In the genomic region with DNA sequence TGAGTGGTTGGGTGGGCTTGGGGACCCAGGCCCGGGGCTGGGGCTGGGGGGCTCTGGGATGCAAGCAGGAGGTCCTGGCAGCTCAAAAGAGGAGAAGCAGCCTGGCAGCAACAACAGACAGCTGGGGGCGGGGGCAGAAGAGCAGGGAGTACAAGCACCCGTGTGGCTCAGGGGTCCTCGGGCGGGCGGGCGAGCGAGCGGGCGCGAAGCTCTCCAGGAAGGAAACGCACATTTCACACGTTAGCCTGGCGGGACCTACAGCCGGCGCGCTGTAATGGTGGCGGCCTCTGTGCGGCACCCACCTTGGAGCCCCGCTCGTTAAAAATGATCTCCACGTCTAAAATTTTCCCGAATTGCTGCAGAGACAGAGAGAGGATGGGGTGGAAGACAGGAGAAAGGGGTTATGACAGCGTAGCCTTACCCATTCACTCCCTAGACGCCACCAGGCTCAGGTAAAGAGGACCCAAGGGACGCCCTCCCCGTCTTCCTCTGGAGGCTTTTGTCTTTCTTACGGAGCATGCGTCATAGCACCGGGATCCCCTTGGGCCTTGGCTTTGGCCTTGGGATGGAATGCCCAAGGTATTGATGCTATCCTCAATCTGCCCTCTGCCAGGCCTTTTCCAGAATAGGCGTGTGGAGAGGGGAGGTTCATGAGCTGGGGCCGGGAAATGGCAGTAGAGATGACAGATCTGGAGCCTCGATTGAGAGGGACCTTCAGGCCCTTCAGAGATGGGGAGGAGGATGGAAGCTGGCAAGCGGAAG, we compare ENCODE assay signal across 12 mouse cellular contexts. TPM values are rescaled to one million over a fixed set of nuclear protein-coding genes. Genes with fewer than 3 reads are reported as not detected.
DNase-seq lines count a peak whose midpoint lies in the region; ATAC-seq and TF ChIP-seq lines count a peak whose summit lies in the region.
"Had no signal": no experiment of that assay in that cellular context is flagged by ENCODE, and none has a peak within 500 bp of the region (broad histone marks: within the 10 kb centered on the region; RNA-seq: fewer than 3 reads in every experiment).

No protein-coding gene starts in this region.

- ATAC-seq in intestine, embryonic 14.5 days (replicated peaks; ENCODE audit: low FRiP score, low TSS enrichment, low read depth) = no peak
- no peak for ATAC-seq in intestine, embryonic 16.5 days
- ATAC-seq in stomach, embryonic 14.5 days (ENCODE audit: insufficient number of reproducible peaks, insufficient read depth, low FRiP score, low read depth) = no peak
- no peak for ATAC-seq in stomach, postnatal 0 days (ENCODE audit: low FRiP score, low TSS enrichment)
- no peak for ATAC-seq in neural tube, embryonic 15.5 days (ENCODE audit: low FRiP score)

- no peak overlapping the region for H3K27ac ChIP-seq in intestine, embryonic 14.5 days (ENCODE audit: low read depth)
- no peak overlapping the region for H3K27ac ChIP-seq in intestine, embryonic 16.5 days (ENCODE audit: low read length)
- no peak overlapping the region for H3K27ac ChIP-seq in stomach, embryonic 14.5 days (ENCODE audit: low read length)
- no peak overlapping the region for H3K27ac ChIP-seq in stomach, postnatal 0 days (replicated peaks)
- 0 out of 2 replicates have a peak overlapping the region, but pooled peaks have one; percentile 18 for H3K27ac ChIP-seq in neural tube, embryonic 15.5 days (replicated peaks)
- H3K27ac ChIP-seq: kidney, postnatal 0 days; liver, embryonic 15.5 days had no signal

- no peak overlapping the region for H3K4me3 ChIP-seq in intestine, embryonic 14.5 days (ENCODE audit: low read depth, low read length)
- no peak overlapping the region for H3K4me3 ChIP-seq in intestine, embryonic 16.5 days (ENCODE audit: low read length)
- no peak overlapping the region for H3K4me3 ChIP-seq in stomach, embryonic 14.5 days (ENCODE audit: low read depth, low read length)
- no peak overlapping the region for H3K4me3 ChIP-seq in stomach, postnatal 0 days (ENCODE audit: low read depth, low read length)
- H3K4me3 ChIP-seq in neural tube, embryonic 15.5 days (replicated peaks) = no peak overlapping the region
- H3K4me3 ChIP-seq: liver, embryonic 15.5 days had no signal

- TF ChIP-seq CTCF in stomach, postnatal 0 days (IDR thresholded peaks at IDR 0.05; ENCODE audit: low read depth) = no peak

- peaks cover 22% of the 10 kb centered on the region for H3K27me3 ChIP-seq in intestine, embryonic 14.5 days (replicated peaks; ENCODE audit: control insufficient read depth, insufficient read depth, low read length)
- peaks cover 24% of the 10 kb centered on the region for H3K27me3 ChIP-seq in intestine, embryonic 16.5 days (replicated peaks; ENCODE audit: control insufficient read depth, insufficient read depth, low read length)
- H3K27me3 ChIP-seq in stomach, embryonic 14.5 days (ENCODE audit: control insufficient read depth, insufficient read depth, low read length) = peaks cover 8% of the 10 kb centered on the region; the same call in 1 of the 2 replicates
- no peaks in the 10 kb centered on the region for H3K27me3 ChIP-seq in stomach, postnatal 0 days (ENCODE audit: control insufficient read depth, insufficient read depth, low read length)
- H3K27me3 ChIP-seq in neural tube, embryonic 15.5 days (replicated peaks) = no peaks in the 10 kb centered on the region

- peaks cover 5% of the 10 kb centered on the region; the same call in 1 of the 2 replicates for H3K4me1 ChIP-seq in intestine, embryonic 14.5 days (replicated peaks; ENCODE audit: control insufficient read depth, insufficient read depth, low read length)
- H3K4me1 ChIP-seq in intestine, embryonic 16.5 days (ENCODE audit: control insufficient read depth, insufficient read depth, low read length) = no peaks in the 10 kb centered on the region
- H3K4me1 ChIP-seq in stomach, embryonic 14.5 days (ENCODE audit: control insufficient read depth, insufficient read depth, low read length) = no peaks in the 10 kb centered on the region
- H3K4me1 ChIP-seq in stomach, postnatal 0 days (replicated peaks; ENCODE audit: control insufficient read depth, insufficient read depth) = no peaks in the 10 kb centered on the region
- peaks cover 17% of the 10 kb centered on the region for H3K4me1 ChIP-seq in neural tube, embryonic 15.5 days
- H3K4me1 ChIP-seq: liver, embryonic 15.5 days had no signal

- 18% methylated on average over 32 of the region's 34 CpGs for WGBS in intestine, embryonic 14.5 days
- WGBS in intestine, embryonic 16.5 days = 18% methylated on average over 34 of the region's 34 CpGs
- 25% methylated on average over 34 of the region's 34 CpGs for WGBS in stomach, embryonic 14.5 days
- WGBS in stomach, postnatal 0 days = 18% methylated on average over 29 of the region's 34 CpGs
- 34% methylated on average over 32 of the region's 34 CpGs for WGBS in neural tube, embryonic 15.5 days

- no peak overlapping the region for H3K9ac ChIP-seq in intestine, embryonic 14.5 days (ENCODE audit: low read length)
- no peak overlapping the region for H3K9ac ChIP-seq in intestine, embryonic 16.5 days (ENCODE audit: low read depth, low read length)
- no peak overlapping the region; the same call in 1 of the 2 replicates for H3K9ac ChIP-seq in stomach, embryonic 14.5 days (replicated peaks; ENCODE audit: low read depth, low read length)
- H3K9ac ChIP-seq in stomach, postnatal 0 days (ENCODE audit: low read length) = no peak overlapping the region
- no peak overlapping the region for H3K9ac ChIP-seq in neural tube, embryonic 15.5 days (replicated peaks)
- H3K9ac ChIP-seq: liver, embryonic 15.5 days had no signal

- peak overlapping the region; percentile 18; the same call in 1 of the 2 replicates for H3K4me2 ChIP-seq in intestine, embryonic 14.5 days (ENCODE audit: low read length)
- H3K4me2 ChIP-seq in intestine, embryonic 16.5 days (ENCODE audit: low read depth, low read length) = no peak overlapping the region
- H3K4me2 ChIP-seq in stomach, embryonic 14.5 days (replicated peaks; ENCODE audit: low read depth, low read length) = 0 out of 2 replicates have a peak overlapping the region, but pooled peaks have one; percentile 14
- H3K4me2 ChIP-seq in stomach, postnatal 0 days (replicated peaks; ENCODE audit: low read depth) = no peak overlapping the region
- H3K4me2 ChIP-seq in neural tube, embryonic 15.5 days = no peak overlapping the region
- H3K4me2 ChIP-seq: liver, embryonic 15.5 days had no signal

- H3K36me3 ChIP-seq in intestine, embryonic 14.5 days (ENCODE audit: control insufficient read depth, insufficient read depth, low read length) = no peaks in the 10 kb centered on the region
- no peaks in the 10 kb centered on the region for H3K36me3 ChIP-seq in intestine, embryonic 16.5 days (ENCODE audit: control insufficient read depth, insufficient read depth, low read length)
- no peaks in the 10 kb centered on the region for H3K36me3 ChIP-seq in stomach, embryonic 14.5 days (ENCODE audit: control insufficient read depth, insufficient read depth, low read length)
- no peaks in the 10 kb centered on the region for H3K36me3 ChIP-seq in stomach, postnatal 0 days (ENCODE audit: control insufficient read depth, insufficient read depth, low read length)
- no peaks in the 10 kb centered on the region; the same call in 1 of the 2 replicates for H3K36me3 ChIP-seq in neural tube, embryonic 15.5 days
- H3K36me3 ChIP-seq: liver, embryonic 15.5 days had no signal

- TF ChIP-seq EP300 in stomach, postnatal 0 days (optimal IDR thresholded peaks at IDR 0.05) = no peak

- H3K9me3 ChIP-seq in intestine, embryonic 14.5 days (ENCODE audit: control insufficient read depth, low read length) = no peaks in the 10 kb centered on the region
- H3K9me3 ChIP-seq in intestine, embryonic 16.5 days (ENCODE audit: control insufficient read depth, low read length) = no peaks in the 10 kb centered on the region
- no peaks in the 10 kb centered on the region for H3K9me3 ChIP-seq in stomach, embryonic 14.5 days (ENCODE audit: control insufficient read depth, low read depth, low read length)
- no peaks in the 10 kb centered on the region for H3K9me3 ChIP-seq in stomach, postnatal 0 days (ENCODE audit: control insufficient read depth, low read length)
- no peaks in the 10 kb centered on the region for H3K9me3 ChIP-seq in neural tube, embryonic 15.5 days (replicated peaks)
- H3K9me3 ChIP-seq: liver, embryonic 15.5 days had no signal

- peak; percentile 58 for DNase-seq in adrenal gland, adult 2 months
- no peak for DNase-seq in adrenal gland, postnatal 4 days (ENCODE audit: low spot score in 2 of 2)
- no peak for DNase-seq in intestine, embryonic 14.5 days (ENCODE audit: low spot score)
- DNase-seq in stomach, postnatal 0 days (ENCODE audit: low spot score) = no peak
- no peak for DNase-seq in cerebellum, postnatal 25 days
- DNase-seq: cerebellum, adult 8-10 months; layer of hippocampus, postnatal 36 days had no signal

RNA-seq across cellular contexts. Expression of a gene that starts 27.0 kb away (rescaled TPM):
- total RNA-seq in adrenal gland, adult 2 months (2021) = 10 to 100 TPM; 10.1 to 17.1 TPM
- polyA plus RNA-seq in adrenal gland, adult 2 months (2012; rRNA removed) = 26.4 and 40.6 TPM in 2 replicates
- total RNA-seq in adrenal gland, postnatal 4 days (2021) = 10 to 100 TPM; 19.6 to 22.3 TPM
- polyA plus RNA-seq in intestine, embryonic 14.5 days (2014; fragmentation: Nextera tagmentation; extraction: Ambion mirVana) = 7.2 and 11.9 TPM in 2 replicates
- 13.5 and 17.8 TPM in 2 replicates for polyA plus RNA-seq in intestine, embryonic 16.5 days (2015; fragmentation: Nextera tagmentation; extraction: Ambion mirVana)
- polyA plus RNA-seq in stomach, embryonic 14.5 days (2014; fragmentation: Nextera tagmentation; extraction: Ambion mirVana) = 5.2 and 7.0 TPM in 2 replicates
- 12.6 and 13.7 TPM in 2 replicates for polyA plus RNA-seq in stomach, postnatal 0 days (2015; fragmentation: Nextera tagmentation; extraction: Ambion mirVana)
- polyA plus RNA-seq in neural tube, embryonic 15.5 days (2015; fragmentation: Nextera tagmentation; extraction: Ambion mirVana) = 7.1 and 8.7 TPM in 2 replicates

Comparison
In these comparisons a context has a peak if more than half of its experiments do, and no peak if none do; other contexts are left out.
1. H3K4me2 ChIP-seq: peak in intestine, embryonic 14.5 days (single experiment) and stomach, embryonic 14.5 days (single experiment); none in intestine, embryonic 16.5 days (single experiment), stomach, postnatal 0 days (single experiment) and neural tube, embryonic 15.5 days (single experiment).